Mouse (Mus musculus): ENCODE measurements around the gene Olfr812.
"Not testable (repeated sequence)": the region's sequence is repeated elsewhere in the genome, so short reads cannot be mapped to it uniquely, and the experiment has no call there.

Gene Olfr812

GRCm38 (mm10) chr10:129845994-129846393 lies at the start of gene Olfr812:
Gene Olfr812 (minus strand): TSS chr10:129846094.
- no peak for DNase-seq

DNA sequence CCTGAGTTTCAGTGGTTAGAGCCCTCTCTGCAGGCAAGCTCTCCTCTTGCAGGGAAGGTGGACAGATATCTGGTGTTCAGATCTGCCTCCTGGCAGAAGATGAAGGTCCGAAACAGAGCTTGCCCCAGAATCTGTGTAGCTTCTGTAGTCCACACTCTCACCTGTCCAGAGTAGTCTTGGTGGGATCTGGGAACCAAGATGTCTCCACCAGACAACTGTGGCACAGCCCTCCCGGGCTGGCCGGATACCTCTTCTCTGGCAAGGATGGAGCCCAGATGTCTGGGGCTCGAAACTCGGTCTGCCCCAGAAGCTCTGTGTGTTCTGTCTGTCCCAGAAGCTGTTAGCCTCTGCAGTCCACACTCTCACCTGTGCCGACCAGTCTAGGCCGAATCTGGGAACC lies 40.0 kb upstream of the Olfr812 start:
- no peak for DNase-seq

GRCm38 (mm10) chr10:129885496-129885895 lies 39.6 kb upstream of the Olfr812 start:
- DNase-seq = not testable (repeated sequence)

DNA sequence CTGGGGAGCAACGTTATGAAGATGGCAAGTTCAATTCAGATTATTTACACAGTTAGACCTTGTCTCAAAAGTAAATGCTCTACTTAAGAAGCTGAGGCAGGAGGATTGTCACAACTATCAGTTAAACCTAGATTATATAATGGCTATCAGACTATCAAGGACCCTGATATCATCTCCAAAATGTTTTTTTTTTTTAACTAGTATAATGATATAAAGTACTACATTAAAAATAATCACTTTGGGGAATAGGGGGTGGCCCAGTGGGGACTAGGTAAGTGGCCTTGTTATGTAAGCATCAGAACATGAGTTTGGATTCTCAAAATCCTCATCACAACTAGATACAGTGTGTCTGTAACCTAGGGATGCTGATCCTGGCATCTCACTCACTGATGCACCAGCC lies 33.9 kb upstream of the Olfr812 start, which contains the start of gene Olfr814:
TSS of gene Olfr814 (minus strand) at position 101 of the 400 bp plus-strand sequence.
- DNase-seq = not testable (repeated sequence)

GRCm38 (mm10) chr10:129855067-129855466 lies 9.2 kb upstream of the Olfr812 start, which contains the start of gene Olfr813:
Gene Olfr813 (plus strand): TSS chr10:129855367.
- DNase-seq = no peak

GRCm38 (mm10) chr10:129847343-129847742 lies 1.4 kb upstream of the Olfr812 start:
- no peak for DNase-seq

DNA sequence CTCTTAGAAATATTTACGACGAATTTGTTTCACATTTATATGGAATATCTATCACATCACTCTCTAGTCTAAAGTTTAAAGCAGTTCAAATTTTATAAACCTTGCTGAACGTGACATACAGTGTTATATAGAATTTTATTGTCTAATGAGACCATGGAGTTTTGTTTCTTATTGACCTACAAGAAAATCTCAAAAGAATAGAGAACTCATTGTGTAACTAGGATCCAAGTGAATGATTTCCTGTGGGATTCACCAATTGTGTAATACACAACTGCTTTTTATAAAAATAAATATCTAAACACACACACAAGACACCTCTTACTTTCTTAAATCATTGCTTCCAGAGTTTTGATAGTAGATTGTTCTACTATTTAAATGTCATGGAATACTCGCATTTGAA lies 41.6 kb downstream of the Olfr812 start, which contains the start of gene Olfr811:
TSS of gene Olfr811 (minus strand) at position 101 of the 400 bp plus-strand sequence.
- DNase-seq = no peak

- DNase-seq = no peak
Observed at GRCm38 (mm10) chr10:129794817-129795216, 51.1 kb downstream of the Olfr812 start, which contains the start of gene Olfr810. Gene Olfr810 (minus strand): TSS chr10:129794917.
